Mouse (Mus musculus): ENCODE data around the gene Anapc15-ps. TPM values are rescaled to one million over a fixed set of nuclear protein-coding genes. Genes with fewer than 3 reads are reported as not detected.

Anapc15-ps gene
- 0.14 and 0.24 TPM in 2 replicates for polyA plus RNA-seq (2012; rRNA removed)

DNA sequence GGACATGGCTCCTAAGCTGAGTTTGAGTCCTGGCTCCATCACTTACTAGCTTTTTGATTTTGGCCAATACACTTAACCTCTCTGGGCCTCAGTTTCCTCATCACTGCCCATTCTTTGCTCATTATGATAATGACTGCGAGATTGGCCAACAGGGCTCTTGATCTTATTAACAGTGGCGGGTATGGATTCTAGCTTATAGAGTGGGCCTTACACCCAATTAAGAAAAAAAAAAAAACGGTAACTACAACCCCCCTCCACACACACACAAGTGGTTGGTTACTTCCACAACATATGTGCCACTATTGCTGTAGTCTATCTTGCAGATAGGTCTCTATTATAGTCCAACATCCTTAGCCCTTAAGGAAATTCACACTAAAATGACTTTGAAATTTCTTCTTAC lies at the start of gene Anapc15-ps:
Anapc15-ps (minus strand) TSS at position 101 of the 400 bp plus-strand sequence.

Other genes with a start within 250 kb of the Anapc15-ps start
- 122 and 127 TPM in 2 replicates for gene Mrpl42, start 171.5 kb downstream of the Anapc15-ps start, polyA plus RNA-seq (2012; rRNA removed)
- 83.8 and 92.1 TPM in 2 replicates for gene Ube2n, start 158.3 kb downstream of the Anapc15-ps start, polyA plus RNA-seq (2012; rRNA removed)
- 48.7 and 55.2 TPM in 2 replicates for gene Nudt4, start 109.3 kb downstream of the Anapc15-ps start, polyA plus RNA-seq (2012; rRNA removed)
- 0.02 and 0.03 TPM in 2 replicates for gene Gm33543, start 169.5 kb upstream of the Anapc15-ps start, polyA plus RNA-seq (2012; rRNA removed)

Data from liver, embryonic 14 days (tissue).